8 mouse cellular contexts compared by ENCODE assay signal in genomic region chr11:89302056-89302815, GRCm38 (mm10). TPM values are rescaled to one million over a fixed set of nuclear protein-coding genes. Genes with fewer than 3 reads are reported as not detected.
A peak's percentile ranks its signal among the peaks of the same experiment; 100 is the strongest.
DNase-seq lines count a peak whose midpoint lies in the region; ATAC-seq lines count a peak whose summit lies in the region.

Nog (minus strand) TSS chr11:89302332.

- H3K4me3 ChIP-seq in embryonic facial prominence, embryonic 14.5 days (ENCODE audit: low read depth, low read length) = peak within 1 kb of the TSS; percentile 74
- peak within 1 kb of the TSS; percentile 39 for H3K4me3 ChIP-seq in liver, embryonic 15.5 days (replicated peaks)

- peak; percentile 7 to 23 for DNase-seq in spleen, postnatal 10 days (ENCODE audit: low spot score in 2 of 2)
- no peak for DNase-seq in spleen, adult 18-20 months
- DNase-seq in embryonic facial prominence, embryonic 14.5 days (ENCODE audit: low spot score) = peak; percentile 89
- DNase-seq in heart, postnatal 10 days = peak; percentile 47 to 57
- DNase-seq in layer of hippocampus, adult 18-20 months (ENCODE audit: low spot score in 2 of 2) = peak; percentile 44 to 65
- peak; percentile 57 for DNase-seq in right cerebral cortex, adult 18-20 months
- no peak for DNase-seq in adipocyte (ENCODE audit: low spot score)

- peaks cover 21% of the 10 kb centered on the region for H3K27me3 ChIP-seq in embryonic facial prominence, embryonic 14.5 days (replicated peaks; ENCODE audit: control insufficient read depth, insufficient read depth, low read length)
- peaks cover 93% of the 10 kb centered on the region for H3K27me3 ChIP-seq in liver, embryonic 15.5 days

- peaks cover 15% of the 10 kb centered on the region for H3K4me1 ChIP-seq in embryonic facial prominence, embryonic 14.5 days (ENCODE audit: control insufficient read depth, insufficient read depth, low read length)
- H3K4me1 ChIP-seq in liver, embryonic 15.5 days (replicated peaks) = 0 out of 2 replicates have a peak, but pooled peaks cover 6% of the 10 kb centered on the region

- H3K9me3 ChIP-seq in embryonic facial prominence, embryonic 14.5 days (ENCODE audit: control insufficient read depth, low read length) = peaks cover 7% of the 10 kb centered on the region
- no peaks in the 10 kb centered on the region for H3K9me3 ChIP-seq in liver, embryonic 15.5 days (replicated peaks)

- H3K27ac ChIP-seq in embryonic facial prominence, embryonic 14.5 days (replicated peaks; ENCODE audit: low read depth, low read length) = peak within 1 kb of the TSS; percentile 83
- no peak within 1 kb of the TSS for H3K27ac ChIP-seq in liver, embryonic 15.5 days (replicated peaks)

- H3K4me2 ChIP-seq in embryonic facial prominence, embryonic 14.5 days (ENCODE audit: low read depth, low read length) = peak within 1 kb of the TSS; percentile 90
- peak within 1 kb of the TSS; percentile 62 for H3K4me2 ChIP-seq in liver, embryonic 15.5 days

- peak within 1 kb of the TSS; percentile 67 for H3K9ac ChIP-seq in embryonic facial prominence, embryonic 14.5 days (ENCODE audit: low read depth, low read length)
- no peak within 1 kb of the TSS for H3K9ac ChIP-seq in liver, embryonic 15.5 days

- ATAC-seq in embryonic facial prominence, embryonic 14.5 days (ENCODE audit: low read depth) = peak; percentile 16
- no peak for ATAC-seq in liver, embryonic 15.5 days (ENCODE audit: insufficient read depth)

- no peaks in the 10 kb centered on the region for H3K36me3 ChIP-seq in embryonic facial prominence, embryonic 14.5 days (ENCODE audit: control insufficient read depth, insufficient read depth, low read length)
- no peaks in the 10 kb centered on the region for H3K36me3 ChIP-seq in liver, embryonic 15.5 days (replicated peaks)

- intact Hi-C loops in heart, postnatal 10 days (cut with DNase I) = loop anchor here (5.0 kb wide), 2 partner anchors 60 to 220 kb away; no protein-coding TSS in a partner anchor

- 0% methylated on average over 35 of the region's 97 CpGs for WGBS in embryonic facial prominence, embryonic 14.5 days
- WGBS in liver, embryonic 15.5 days (ENCODE audit: insufficient replicate concordance) = 0% methylated on average over 94 of the region's 97 CpGs

RNA-seq across cellular contexts. Expression of gene Nog, which starts in this region (rescaled TPM):
- polyA plus RNA-seq in embryonic facial prominence, embryonic 14.5 days (2014; fragmentation: Nextera tagmentation; extraction: Ambion mirVana) = 4.2 and 5.1 TPM in 2 replicates
- total RNA-seq in heart, postnatal 10 days (2021) = under 1 TPM; 0.14 to 0.25 TPM
- total RNA-seq in layer of hippocampus, adult 18-20 months (2021) = 10 to 100 TPM in 1 of 2 experiments, 1 to 10 TPM in 1; 9.6 to 12.7 TPM
- not detected in 2 replicates for polyA plus RNA-seq in liver, embryonic 15.5 days (2015; fragmentation: Nextera tagmentation; extraction: Ambion mirVana)

Comparison
In these comparisons a context has a peak if more than half of its experiments do, and no peak if none do; other contexts are left out.
1. RNA of gene Nog (total RNA-seq): 9.6 to 12.7 TPM in layer of hippocampus, adult 18-20 months; 0.14 to 0.25 TPM in heart, postnatal 10 days; every median in the first group is over 4 times any median in the second.
2. DNase-seq: peak in spleen, postnatal 10 days (2 of 2), embryonic facial prominence, embryonic 14.5 days (single experiment), layer of hippocampus, adult 18-20 months (2 of 2) and right cerebral cortex, adult 18-20 months (single experiment); none in spleen, adult 18-20 months (0 of 2) and adipocyte (single experiment).
3. Peak in DNase-seq in heart, postnatal 10 days; RNA of the gene not detected or under 1 TPM.